Mouse (Mus musculus) MEL (cell line): ENCODE results near the gene Vmn2r102. TPM values are rescaled to one million over a fixed set of nuclear protein-coding genes. Genes with fewer than 3 reads are reported as not detected.

ENCODE experiments used
- DNase-seq: peaks from one replicate; pipeline ENCODE4 v3.0.0; 2011; ENCODE audit warnings: low read depth, low spot score
- H3K27ac ChIP-seq: 2 replicates; pipeline ENCODE4 v1.5.1; 2012; ENCODE audit warnings: low read depth, mild to moderate bottlenecking, control low read depth, low read length, moderate library complexity; ENCODE audit not compliant: control insufficient read depth
- H3K27me3 ChIP-seq, 2 experiments: fragments of 150-350 bp in 1 of 2; sonication (generic) in 1 of 2; 2 replicates each; pipeline ENCODE4 v1.6.1; 2012; ENCODE audit warnings: low read length in 2 of 2, mild to moderate bottlenecking in 2 of 2, improper control_type of control experiment in 1 of 2, moderate library complexity in 1 of 2; ENCODE audit not compliant: insufficient read depth in 2 of 2, control insufficient read depth in 1 of 2
- H3K36me3 ChIP-seq, 2 experiments: 2 replicates each; pipeline ENCODE4 v1.6.1; 2012 to 2014; ENCODE audit warnings: low read length in 2 of 2, improper control_type of control experiment in 1 of 2, inconsistent platforms in 1 of 2, mild to moderate bottlenecking in 1 of 2; ENCODE audit not compliant: insufficient read depth in 2 of 2, control insufficient read depth in 1 of 2
- H3K4me1 ChIP-seq, 2 experiments: fragments of 150-350 bp in 1 of 2; sonication (generic) in 1 of 2; 2 replicates each; pipeline ENCODE4 v1.6.1; 2012; ENCODE audit warnings: low read length in 2 of 2, improper control_type of control experiment in 1 of 2, mild to moderate bottlenecking in 1 of 2; ENCODE audit not compliant: insufficient read depth in 2 of 2, control insufficient read depth in 1 of 2
- H3K4me3 ChIP-seq, 2 experiments: fragments of 150-350 bp in 1 of 2; sonication (generic) in 1 of 2; 2 replicates each; pipeline ENCODE4 v1.5.1; 2012; ENCODE audit warnings: low read depth in 2 of 2, low read length in 2 of 2, mild to moderate bottlenecking in 2 of 2, moderate library complexity in 2 of 2, control low read depth in 1 of 2, improper control_type of control experiment in 1 of 2; ENCODE audit not compliant: control insufficient read depth in 1 of 2, insufficient read depth in 1 of 2
- H3K79me2 ChIP-seq: 2 replicates; pipeline ENCODE4 v1.6.1; 2012; ENCODE audit warnings: mild to moderate bottlenecking, low read length, moderate library complexity; ENCODE audit not compliant: control insufficient read depth, poor library complexity, insufficient read depth
- H3K9ac ChIP-seq: 2 replicates; pipeline ENCODE4 v1.6.1; 2012; ENCODE audit warnings: low read depth, mild to moderate bottlenecking, control low read depth, low read length, moderate library complexity; ENCODE audit not compliant: control insufficient read depth, poor library complexity, severe bottlenecking
- H3K9me3 ChIP-seq: fragments of 150-350 bp; sonication (generic); replicated peaks from 2 replicates; pipeline ENCODE4 v1.6.1; 2012; ENCODE audit warnings: mild to moderate bottlenecking, low read length, improper control_type of control experiment, moderate library complexity; ENCODE audit not compliant: insufficient read depth
- BHLHE40 ChIP-seq: IDR thresholded peaks from 2 replicates; pipeline ENCODE4 v1.6.1; 2012; ENCODE audit warnings: low read depth, mild to moderate bottlenecking, inconsistent platforms, low read length, improper control_type of control experiment, borderline replicate concordance
- CHD2 ChIP-seq: IDR thresholded peaks from 2 replicates; pipeline ENCODE4 v1.6.1; 2011; ENCODE audit warnings: low read length, improper control_type of control experiment
- CTCF ChIP-seq, 3 experiments: IDR thresholded peaks in 2 of 3; conservative IDR thresholded peaks in 1 of 3; 2 replicates each; pipeline ENCODE4 v1.5.1; 2011 to 2012; ENCODE audit warnings: low read length in 3 of 3, low read depth in 2 of 3, mild to moderate bottlenecking in 2 of 3, improper control_type of control experiment in 1 of 3, inconsistent platforms in 1 of 3, mixed read lengths in 1 of 3, moderate library complexity in 1 of 3; ENCODE audit not compliant: control insufficient read depth in 1 of 3, insufficient read depth in 1 of 3, poor library complexity in 1 of 3, severe bottlenecking in 1 of 3
- E2F4 ChIP-seq: IDR thresholded peaks from 2 replicates; pipeline ENCODE4 v1.6.1; 2011; ENCODE audit warnings: low read depth, low read length, improper control_type of control experiment, borderline replicate concordance
- ELF1 ChIP-seq: IDR thresholded peaks from 2 replicates; pipeline ENCODE4 v1.6.1; 2014; ENCODE audit warnings: low read depth, mild to moderate bottlenecking, inconsistent platforms, low read length, improper control_type of control experiment, moderate library complexity
- EP300 ChIP-seq, 2 experiments: IDR thresholded peaks; 2 replicates each; pipeline ENCODE4 v1.6.1; 2011; ENCODE audit warnings: improper control_type of control experiment in 2 of 2, low read length in 2 of 2, low read depth in 1 of 2, mild to moderate bottlenecking in 1 of 2
- ETS1 ChIP-seq: IDR thresholded peaks from 2 replicates; pipeline ENCODE4 v1.6.1; 2012; ENCODE audit warnings: low read depth, mild to moderate bottlenecking, inconsistent platforms, low read length, improper control_type of control experiment, moderate library complexity
- HCFC1 ChIP-seq: IDR thresholded peaks from 2 replicates; pipeline ENCODE4 v1.6.1; 2012; ENCODE audit warnings: low read depth, mild to moderate bottlenecking, inconsistent platforms, low read length, improper control_type of control experiment, moderate library complexity
- JUND ChIP-seq: IDR thresholded peaks from 2 replicates; pipeline ENCODE4 v1.6.1; 2011; ENCODE audit warnings: low read depth, mild to moderate bottlenecking, improper control_type of control experiment, low read length
- KAT2A ChIP-seq: conservative IDR thresholded peaks from 2 replicates; pipeline ENCODE4 v1.6.1; 2012; ENCODE audit warnings: low read depth, low read length, improper control_type of control experiment, inconsistent platforms
- MAFK ChIP-seq: IDR thresholded peaks from 2 replicates; pipeline ENCODE4 v1.6.1; 2011; ENCODE audit warnings: low read depth, mild to moderate bottlenecking, low read length, improper control_type of control experiment, borderline replicate concordance
- MAX ChIP-seq: IDR thresholded peaks from 2 replicates; pipeline ENCODE4 v1.6.1; 2011; ENCODE audit warnings: low read length, improper control_type of control experiment
- MEF2A ChIP-seq: IDR thresholded peaks from 2 replicates; pipeline ENCODE4 v1.6.1; 2014; ENCODE audit warnings: low read depth, mild to moderate bottlenecking, inconsistent platforms, low read length, improper control_type of control experiment; ENCODE audit not compliant: poor library complexity, insufficient replicate concordance, severe bottlenecking; ENCODE audit errors: extremely low read depth
- MXI1 ChIP-seq: IDR thresholded peaks from 2 replicates; pipeline ENCODE4 v1.6.1; 2011; ENCODE audit warnings: mild to moderate bottlenecking, low read depth, low read length, improper control_type of control experiment
- MYB ChIP-seq: IDR thresholded peaks from 2 replicates; pipeline ENCODE4 v1.6.1; 2011; ENCODE audit warnings: mild to moderate bottlenecking, low read depth, low read length, improper control_type of control experiment
- MYC ChIP-seq: IDR thresholded peaks from 2 replicates; pipeline ENCODE4 v1.6.1; 2011; ENCODE audit warnings: low read depth, mild to moderate bottlenecking, low read length, improper control_type of control experiment, moderate library complexity
- NELFE ChIP-seq: IDR thresholded peaks from 2 replicates; pipeline ENCODE4 v1.6.1; 2011; ENCODE audit warnings: low read depth, low read length, improper control_type of control experiment
- NRF1 ChIP-seq: IDR thresholded peaks from 2 replicates; pipeline ENCODE4 v1.6.1; 2014; ENCODE audit warnings: low read depth, mild to moderate bottlenecking, inconsistent platforms, low read length, improper control_type of control experiment, moderate library complexity; ENCODE audit not compliant: poor library complexity, insufficient read depth, severe bottlenecking
- POLR2A ChIP-seq, 2 experiments: IDR thresholded peaks; 2 replicates each; pipeline ENCODE4 v1.6.1; 2011 to 2012; ENCODE audit warnings: low read length in 2 of 2, mild to moderate bottlenecking in 2 of 2, control low read depth in 1 of 2, improper control_type of control experiment in 1 of 2, low read depth in 1 of 2, moderate library complexity in 1 of 2; ENCODE audit not compliant: control insufficient read depth in 1 of 2, insufficient read depth in 1 of 2, poor library complexity in 1 of 2
- POLR2AphosphoS5 ChIP-seq: IDR thresholded peaks from 2 replicates; pipeline ENCODE4 v1.6.1; 2012; ENCODE audit warnings: low read depth, borderline replicate concordance, mild to moderate bottlenecking, inconsistent platforms, low read length, moderate library complexity, mixed read lengths
- RAD21 ChIP-seq: IDR thresholded peaks from 2 replicates; pipeline ENCODE4 v1.6.1; 2011; ENCODE audit warnings: mild to moderate bottlenecking, low read depth, low read length, improper control_type of control experiment
- RCOR1 ChIP-seq: IDR thresholded peaks from 2 replicates; pipeline ENCODE4 v1.6.1; 2012; ENCODE audit warnings: low read depth, mild to moderate bottlenecking, inconsistent platforms, low read length, improper control_type of control experiment
- SIN3A ChIP-seq: IDR thresholded peaks from 2 replicates; pipeline ENCODE4 v1.6.1; 2012; ENCODE audit warnings: low read length, improper control_type of control experiment, inconsistent platforms
- TAL1 ChIP-seq: IDR thresholded peaks from 2 replicates; pipeline ENCODE4 v1.6.1; 2012; ENCODE audit warnings: mild to moderate bottlenecking, inconsistent platforms, low read length, moderate library complexity, mixed read lengths
- TCF12 ChIP-seq: IDR thresholded peaks from 2 replicates; pipeline ENCODE4 v1.6.1; 2014; ENCODE audit warnings: low read depth, mild to moderate bottlenecking, inconsistent platforms, low read length, improper control_type of control experiment, moderate library complexity
- UBTF ChIP-seq: IDR thresholded peaks from 2 replicates; pipeline ENCODE4 v1.6.1; 2012; ENCODE audit warnings: low read depth, mild to moderate bottlenecking, inconsistent platforms, low read length, improper control_type of control experiment, moderate library complexity, borderline replicate concordance; ENCODE audit not compliant: insufficient read depth
- USF1 ChIP-seq: IDR thresholded peaks from 2 replicates; pipeline ENCODE4 v1.6.1; 2014; ENCODE audit warnings: low read depth, mild to moderate bottlenecking, inconsistent platforms, low read length, improper control_type of control experiment, moderate library complexity
- ZC3H11A ChIP-seq: IDR thresholded peaks from 2 replicates; pipeline ENCODE4 v1.6.1; 2012; ENCODE audit warnings: low read depth, mild to moderate bottlenecking, inconsistent platforms, low read length, improper control_type of control experiment
- ZMIZ1 ChIP-seq: IDR thresholded peaks from 2 replicates; pipeline ENCODE4 v1.6.1; 2012; ENCODE audit warnings: low read depth, mild to moderate bottlenecking, inconsistent platforms, low read length, improper control_type of control experiment, moderate library complexity
- polyA plus RNA-seq, 2 experiments: library from polyadenylated mRNA; stranded (reverse) in 1 of 2; unstranded in 1 of 2; fragments of >175 nt in 1 of 2; fragments of >200 nt in 1 of 2; gene quantifications; 2 replicates each; pipeline versions ENCODE4 v1.2.1 to v1.2.4; 2012; ENCODE audit warnings: low replicate concordance in 2 of 2, low read depth in 1 of 2; ENCODE audit not compliant: insufficient read length in 2 of 2, insufficient read depth in 1 of 2, missing spikeins in 1 of 2
- total RNA-seq: library from RNA; depleted of rRNA; stranded (reverse); fragments of 300-350 nt; gene quantifications from 2 replicates; pipeline ENCODE4 v1.2.3, GENCODE M21; 2012

The Vmn2r102 gene
- total and polyA plus RNA-seq, 3 experiments: under 0.01 TPM; not detected in 2

GRCm38 (mm10) chr17:19629328-19629727, 30.8 kb upstream of the Vmn2r102 start (continued):
- TF ChIP-seq POLR2AphosphoS5: no peak
- TF ChIP-seq UBTF: no peak
- TF ChIP-seq BHLHE40: no peak
- TF ChIP-seq ZC3H11A: no peak

- H3K4me3 ChIP-seq: no peak overlapping the region
- H3K27ac ChIP-seq: no peak overlapping the region
- H3K36me3 ChIP-seq: no peaks in the 10 kb centered on the region
- H3K79me2 ChIP-seq: no peaks in the 10 kb centered on the region
- no peak for DNase-seq
- no peak overlapping the region for H3K9ac ChIP-seq
- H3K9me3 ChIP-seq: no peaks in the 10 kb centered on the region
- TF ChIP-seq POLR2A (IDR thresholded peaks at IDR 0.05; ENCODE audit: control insufficient read depth in 1 of 2, insufficient read depth in 1 of 2, low read depth in 1 of 2, low read length in 2 of 2, poor library complexity in 1 of 2): no peak
- TF ChIP-seq ZMIZ1: no peak
- TF ChIP-seq BHLHE40: no peak
- no peak for TF ChIP-seq E2F4
- no peak for TF ChIP-seq MYB
- TF ChIP-seq SIN3A: no peak
- no peak for TF ChIP-seq UBTF
- no peak for TF ChIP-seq USF1
- no peak for TF ChIP-seq KAT2A
- TF ChIP-seq ZC3H11A: no peak
- TF ChIP-seq TAL1: no peak
- no peak for TF ChIP-seq POLR2AphosphoS5
- no peak for TF ChIP-seq EP300 (IDR thresholded peaks at IDR 0.05; ENCODE audit: low read depth in 1 of 2, low read length in 2 of 2)
- TF ChIP-seq RAD21: no peak
- no peak for TF ChIP-seq MAX
- no peak for TF ChIP-seq NRF1
- TF ChIP-seq RCOR1: no peak
- TF ChIP-seq ELF1: no peak
- no peak for TF ChIP-seq MXI1
- H3K27me3 ChIP-seq: no peaks in the 10 kb centered on the region
- no peaks in the 10 kb centered on the region for H3K4me1 ChIP-seq
Observed at GRCm38 (mm10) chr17:19658447-19658846, 1.7 kb upstream of the Vmn2r102 start.

- no peak overlapping the region for H3K9ac ChIP-seq
- no peaks in the 10 kb centered on the region for H3K9me3 ChIP-seq
- no peaks in the 10 kb centered on the region for H3K4me1 ChIP-seq
- no peaks in the 10 kb centered on the region for H3K27me3 ChIP-seq
- H3K4me3 ChIP-seq: no peak overlapping the region
- DNase-seq: no peak
- H3K27ac ChIP-seq: no peak overlapping the region
- no peaks in the 10 kb centered on the region for H3K36me3 ChIP-seq
- TF ChIP-seq ZMIZ1: no peak
- TF ChIP-seq ETS1: no peak
- no peak for TF ChIP-seq MAFK
- no peak for TF ChIP-seq KAT2A
- no peak for TF ChIP-seq MEF2A
- no peak for TF ChIP-seq NELFE
- no peak for TF ChIP-seq TCF12
- no peak for TF ChIP-seq ZC3H11A
- no peak for TF ChIP-seq CHD2
- no peak for TF ChIP-seq JUND
- TF ChIP-seq MXI1: no peak
- TF ChIP-seq HCFC1: no peak
- no peak for TF ChIP-seq ELF1
- TF ChIP-seq BHLHE40: no peak
- TF ChIP-seq CTCF (IDR thresholded peaks at IDR 0.05 in 2 of 3, conservative IDR thresholded peaks at IDR 0.05 in 1 of 3; ENCODE audit: control insufficient read depth in 1 of 3, insufficient read depth in 1 of 3, low read depth in 2 of 3, low read length in 3 of 3, poor library complexity in 1 of 3, severe bottlenecking in 1 of 3): no peak
- no peak for TF ChIP-seq MYC
- no peak for TF ChIP-seq TAL1
- no peak for TF ChIP-seq MYB
- H3K79me2 ChIP-seq: no peaks in the 10 kb centered on the region
Observed at GRCm38 (mm10) chr17:19692062-19692461, 31.9 kb downstream of the Vmn2r102 start.
